Mouse (Mus musculus) heart, postnatal 0 days (tissue): Measurements from ENCODE around the gene Mcoln3.

ENCODE experiments used
- CTCF ChIP-seq: IDR thresholded peaks from 2 replicates; pipeline ENCODE4 v1.5.1; 2016; ENCODE audit warnings: antibody characterized with exemption, control low read depth, low read depth
- EP300 ChIP-seq: IDR thresholded peaks from 2 replicates; pipeline ENCODE4 v1.6.1; 2016; ENCODE audit warnings: antibody characterized with exemption, low read depth

DNA sequence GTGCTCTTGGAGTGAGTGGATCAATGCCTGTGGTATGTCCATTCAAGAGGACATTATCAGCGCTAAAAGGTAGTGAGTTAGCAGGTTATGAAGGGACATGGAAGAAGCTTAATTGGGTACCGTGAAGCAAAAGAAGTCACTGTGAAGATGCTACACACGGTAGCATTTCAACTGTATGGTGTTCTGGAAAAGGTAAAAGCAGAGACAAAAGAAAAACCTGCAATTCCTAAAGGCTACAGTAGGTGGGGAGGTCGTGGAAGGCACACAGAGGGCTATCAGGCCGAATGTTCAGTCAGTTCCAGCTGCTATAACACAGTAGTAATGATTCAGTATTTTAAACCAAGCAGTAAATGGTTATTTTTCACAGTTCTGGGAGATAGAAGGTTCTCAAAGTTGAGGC lies 28.3 kb downstream of the Mcoln3 start:
- TF ChIP-seq CTCF (no peak), EP300 (no peak)
